Mouse (Mus musculus) embryo, embryonic 11 days (tissue): ENCODE data around the gene Gzmm.
A peak's percentile ranks its signal among the peaks of the same experiment; 100 is the strongest.

Source experiments
- DNase-seq: peaks from one replicate; pipeline ENCODE4 v3.0.0-alpha.2; 2015

Gzmm gene

GRCm38 (mm10) chr10:79704065-79704969 lies 15.5 kb downstream of the Gzmm start, which contains the start of gene Bsg:
Gene Bsg, plus strand, starts transcription at chr10:79704491.
- DNase-seq = peak; percentile 100

- DNase-seq = no peak
Observed at GRCm38 (mm10) chr10:79704970-79705360, 16.1 kb downstream of the Gzmm start.

- DNase-seq = no peak
Observed at GRCm38 (mm10) chr10:79705951-79706350, 17.1 kb downstream of the Gzmm start.

GRCm38 (mm10) chr10:79706406-79707094 lies 17.7 kb downstream of the Gzmm start:
- DNase-seq = no peak

- DNase-seq = no peak
Observed at GRCm38 (mm10) chr10:79707162-79707561, 18.3 kb downstream of the Gzmm start.

- DNase-seq = no peak
Observed at GRCm38 (mm10) chr10:79707759-79708158, 18.9 kb downstream of the Gzmm start.

GRCm38 (mm10) chr10:79708668-79709067 lies 19.8 kb downstream of the Gzmm start:
- DNase-seq = no peak

- DNase-seq = no peak
Observed at GRCm38 (mm10) chr10:79709307-79709706, 20.5 kb downstream of the Gzmm start.

- peak; percentile 54 for DNase-seq
Observed at GRCm38 (mm10) chr10:79712029-79712428, 23.2 kb downstream of the Gzmm start.

- DNase-seq = peak; percentile 86
Observed at GRCm38 (mm10) chr10:79712499-79713126, 23.8 kb downstream of the Gzmm start.

GRCm38 (mm10) chr10:79713163-79713562 lies 24.3 kb downstream of the Gzmm start:
- DNase-seq = no peak

- DNase-seq = no peak
Observed at GRCm38 (mm10) chr10:79714996-79715395, 26.2 kb downstream of the Gzmm start.

- DNase-seq = peak; percentile 55
Observed at GRCm38 (mm10) chr10:79716254-79716987, 27.6 kb downstream of the Gzmm start, which contains the start of gene Hcn2. Gene Hcn2, plus strand, starts transcription at chr10:79716634.

- peak; percentile 40 for DNase-seq
Observed at GRCm38 (mm10) chr10:79716988-79717355, 28.2 kb downstream of the Gzmm start.

GRCm38 (mm10) chr10:79717640-79718357 lies 29.0 kb downstream of the Gzmm start:
- peak; percentile 86 for DNase-seq

GRCm38 (mm10) chr10:79721089-79721488 lies 32.3 kb downstream of the Gzmm start:
- no peak for DNase-seq

GRCm38 (mm10) chr10:79723047-79723446 lies 34.2 kb downstream of the Gzmm start:
- DNase-seq = no peak

- DNase-seq = no peak
Observed at GRCm38 (mm10) chr10:79723692-79724091, 34.9 kb downstream of the Gzmm start.

GRCm38 (mm10) chr10:79726090-79726489 lies 37.3 kb downstream of the Gzmm start:
- peak; percentile 41 for DNase-seq

- DNase-seq = no peak
Observed at GRCm38 (mm10) chr10:79728323-79729249, 39.8 kb downstream of the Gzmm start.
